Mouse (Mus musculus) midbrain, embryonic 15.5 days (tissue): Measurements from ENCODE around the gene Rasd2. TPM values are rescaled to one million over a fixed set of nuclear protein-coding genes. Genes with fewer than 3 reads are reported as not detected.
A peak's percentile ranks its signal among the peaks of the same experiment; 100 is the strongest.

Experiments
- ATAC-seq: fragments of 200-750 bp; cut with Nextera tagmentation; replicated peaks from 2 replicates; pipeline ENCODE4 v1.8.0; 2017; ENCODE audit warnings: moderate TSS enrichment
- H3K27ac ChIP-seq: fragments of 300-500 bp; sonication (generic); 2 replicates; pipeline ENCODE4 v1.5.1; 2015; ENCODE audit warnings: mild to moderate bottlenecking, inconsistent platforms
- H3K27me3 ChIP-seq: fragments of 300-500 bp; sonication (generic); replicated peaks from 2 replicates; pipeline ENCODE4 v1.6.1; 2015; ENCODE audit warnings: inconsistent platforms
- H3K36me3 ChIP-seq: fragments of 300-500 bp; sonication (generic); replicated peaks from 2 replicates; pipeline ENCODE4 v1.6.1; 2015; ENCODE audit warnings: inconsistent platforms
- H3K4me1 ChIP-seq: fragments of 300-500 bp; sonication (generic); 2 replicates; pipeline ENCODE4 v1.6.1; 2015; ENCODE audit warnings: inconsistent platforms
- H3K4me2 ChIP-seq: fragments of 300-500 bp; sonication (generic); 2 replicates; pipeline ENCODE4 v1.6.1; 2015; ENCODE audit warnings: inconsistent platforms, mild to moderate bottlenecking, moderate library complexity
- H3K4me3 ChIP-seq: fragments of 300-500 bp; sonication (generic); 2 replicates; pipeline ENCODE4 v1.5.1; 2015; ENCODE audit warnings: mild to moderate bottlenecking, inconsistent platforms
- H3K9ac ChIP-seq: fragments of 300-500 bp; sonication (generic); 2 replicates; pipeline ENCODE4 v1.6.1; 2015; ENCODE audit warnings: mild to moderate bottlenecking, inconsistent platforms
- H3K9me3 ChIP-seq: fragments of 300-500 bp; sonication (generic); 2 replicates; pipeline ENCODE4 v1.6.1; 2016; ENCODE audit warnings: inconsistent platforms
- WGBS: fragments of 180-500 bp; shearing (Covaris S2); methylation state at CpG from one replicate; pipeline ENCODE4 v1.1.7; 2015; ENCODE audit warnings: mixed read lengths; 5-methylcytosine and 5-hydroxymethylcytosine counted together
- polyA plus RNA-seq: library from polyadenylated mRNA; unstranded; fragments of >200 nt; fragmentation: Nextera tagmentation; extraction: Ambion mirVana; gene quantifications from 2 replicates; pipeline ENCODE4 v1.2.1, GENCODE M21; 2015

The Rasd2 gene
- polyA plus RNA-seq, 1 experiment from 2014 or later: 3.3 TPM

- H3K4me1 ChIP-seq: no peaks in the 10 kb centered on the region
- 63% methylated on average over 4 of the region's 4 CpGs for WGBS
- no peaks in the 10 kb centered on the region for H3K27me3 ChIP-seq
- no peaks in the 10 kb centered on the region for H3K9me3 ChIP-seq
- H3K4me3 ChIP-seq: no peak overlapping the region
- no peak overlapping the region for H3K4me2 ChIP-seq
- H3K27ac ChIP-seq: no peak overlapping the region
- no peak overlapping the region for H3K9ac ChIP-seq
- ATAC-seq: 0 out of 2 replicates have a peak, but pooled peaks have one; percentile 67
- no peaks in the 10 kb centered on the region for H3K36me3 ChIP-seq
These were observed 20.3 kb downstream of the Rasd2 start for GRCm38 (mm10) chr8:75233915-75234554.

DNA sequence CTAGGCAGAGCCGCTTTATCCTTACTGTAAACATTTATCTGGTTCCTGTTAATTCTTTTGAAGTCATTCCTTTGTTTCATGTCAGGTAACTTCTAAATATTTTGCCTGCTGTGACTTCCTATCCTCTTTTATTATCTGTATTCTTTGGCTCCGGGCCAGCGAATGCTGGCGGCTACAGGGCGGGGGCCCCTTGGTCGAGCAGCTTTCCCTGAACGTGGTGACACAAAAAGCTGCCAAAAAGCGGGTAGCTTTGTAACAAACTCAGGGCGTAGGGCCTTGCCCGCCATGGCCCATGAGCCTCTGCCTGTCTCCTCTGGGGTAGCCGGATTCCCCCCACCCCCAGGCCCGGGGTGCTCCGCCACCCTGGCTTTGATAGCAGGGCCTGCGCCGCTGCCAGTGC is 33.6 kb downstream of the Rasd2 start:
- Histone ChIP-seq H3K9me3 (0 out of 2 replicates have a peak, but pooled peaks cover 6% of the 10 kb centered on the region), H3K27me3 (no peaks in the 10 kb centered on the region), H3K4me3 (no peak overlapping the region), H3K27ac (no peak overlapping the region), H3K9ac (no peak overlapping the region), H3K4me2 (no peak overlapping the region), H3K4me1 (no peaks in the 10 kb centered on the region), H3K36me3 (no peaks in the 10 kb centered on the region)
- ATAC-seq: no peak
- WGBS: 95% methylated on average over 15 of the region's 15 CpGs

DNA sequence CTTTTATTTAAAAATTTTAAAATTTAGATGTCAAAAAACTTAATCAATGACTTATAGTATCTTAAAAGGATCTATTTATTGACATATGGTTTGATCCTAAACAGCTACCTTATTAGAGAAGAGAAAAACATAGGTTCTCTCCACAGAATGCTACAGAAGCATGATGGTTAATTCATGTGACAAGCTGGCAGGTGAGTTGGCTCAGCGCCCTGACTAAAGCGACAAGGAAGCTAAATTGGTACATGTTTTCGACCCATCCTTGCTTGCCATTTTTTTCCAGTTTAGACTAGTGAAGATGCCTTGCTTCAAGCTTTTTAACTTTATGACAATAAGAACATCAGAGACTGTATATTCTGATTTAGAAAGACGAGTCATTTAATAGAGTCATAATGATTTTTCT is 35.4 kb downstream of the Rasd2 start:
- H3K27ac ChIP-seq: no peak overlapping the region
- H3K4me1 ChIP-seq: no peaks in the 10 kb centered on the region
- H3K9ac ChIP-seq: no peak overlapping the region
- ATAC-seq: no peak
- H3K9me3 ChIP-seq: 0 out of 2 replicates have a peak, but pooled peaks cover 6% of the 10 kb centered on the region
- no peaks in the 10 kb centered on the region for H3K36me3 ChIP-seq
- H3K4me2 ChIP-seq: no peak overlapping the region
- H3K4me3 ChIP-seq: no peak overlapping the region
- WGBS: 88% methylated on average over 4 of the region's 4 CpGs
- H3K27me3 ChIP-seq: no peaks in the 10 kb centered on the region

- Histone ChIP-seq H3K27ac (no peak overlapping the region), H3K36me3 (no peaks in the 10 kb centered on the region), H3K4me3 (no peak overlapping the region), H3K9ac (no peak overlapping the region), H3K4me2 (no peak overlapping the region), H3K27me3 (no peaks in the 10 kb centered on the region), H3K9me3 (no peaks in the 10 kb centered on the region), H3K4me1 (no peaks in the 10 kb centered on the region)
- 90% methylated on average over 3 of the region's 3 CpGs for WGBS
- ATAC-seq: no peak
These were observed 40.3 kb downstream of the Rasd2 start for GRCm38 (mm10) chr8:75254027-75254426.

DNA sequence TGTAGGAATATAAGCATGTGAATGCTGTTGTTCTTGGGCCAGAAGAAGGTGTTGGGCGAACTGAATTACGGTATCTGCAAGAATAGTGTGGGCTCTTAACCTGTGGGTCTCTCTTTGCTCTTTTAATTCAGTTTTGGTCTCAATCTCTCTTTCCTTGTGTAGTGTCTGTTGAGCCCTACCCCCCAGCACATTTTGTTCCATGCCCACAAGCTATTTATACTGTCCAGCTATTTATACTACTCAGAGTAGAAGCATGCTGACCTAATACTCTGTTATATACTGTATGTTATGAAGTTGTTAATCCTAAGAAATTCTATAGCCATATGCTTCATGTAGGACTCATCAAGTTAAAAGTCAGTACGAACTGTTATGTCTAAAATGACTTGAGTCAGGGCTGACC is 41.9 kb downstream of the Rasd2 start:
- Histone ChIP-seq H3K27ac (no peak overlapping the region), H3K27me3 (no peaks in the 10 kb centered on the region), H3K4me1 (no peaks in the 10 kb centered on the region), H3K4me3 (no peak overlapping the region), H3K36me3 (no peaks in the 10 kb centered on the region), H3K4me2 (no peak overlapping the region), H3K9ac (no peak overlapping the region), H3K9me3 (no peaks in the 10 kb centered on the region)
- WGBS: 87% methylated on average over 3 of the region's 3 CpGs
- no peak for ATAC-seq

- Histone ChIP-seq H3K36me3 (no peaks in the 10 kb centered on the region), H3K9me3 (no peaks in the 10 kb centered on the region), H3K27ac (no peak overlapping the region), H3K4me3 (no peak overlapping the region), H3K4me1 (no peaks in the 10 kb centered on the region), H3K27me3 (no peaks in the 10 kb centered on the region), H3K4me2 (no peak overlapping the region), H3K9ac (no peak overlapping the region)
- ATAC-seq: no peak
- WGBS: 30% methylated on average over 4 of the region's 4 CpGs
These were observed 58.4 kb downstream of the Rasd2 start for GRCm38 (mm10) chr8:75272166-75272565.

Other genes with a start within 250 kb of the Rasd2 start
- gene Hmgxb4, start 220.6 kb upstream of the Rasd2 start, polyA plus RNA-seq: 41.5 and 44.4 TPM in 2 replicates
- gene Tom1, start 180.2 kb upstream of the Rasd2 start, polyA plus RNA-seq: 32.0 and 34.3 TPM in 2 replicates
- gene Hmox1, start 120.3 kb upstream of the Rasd2 start, polyA plus RNA-seq: 11.6 and 14.2 TPM in 2 replicates
- 34.0 and 34.2 TPM in 2 replicates for gene Mcm5, start 104.4 kb upstream of the Rasd2 start, polyA plus RNA-seq
- 0.19 TPM in 1 of 2 replicates, not detected in the other for gene Gm10358, start 192.6 kb downstream of the Rasd2 start, polyA plus RNA-seq
- gene Iqcm, start 234.8 kb downstream of the Rasd2 start, polyA plus RNA-seq: not detected in 2 replicates